Mouse (Mus musculus): ENCODE measurements around the gene 4921517D22Rik. TPM values are rescaled to one million over a fixed set of nuclear protein-coding genes. Genes with fewer than 3 reads are reported as not detected.
"Not testable (repeated sequence)": the region's sequence is repeated elsewhere in the genome, so short reads cannot be mapped to it uniquely, and the experiment has no call there.

Gene 4921517D22Rik
- polyA plus RNA-seq, 1 experiment from 2014 or later: not detected

GRCm38 (mm10) chr13:59703514-59703913 lies 9.6 kb upstream of the 4921517D22Rik start:
- 89% methylated on average over 12 of the region's 12 CpGs for WGBS
- H3K9ac ChIP-seq (ENCODE audit: low read depth, low read length): no peak overlapping the region
- no peaks in the 10 kb centered on the region for H3K9me3 ChIP-seq (replicated peaks; ENCODE audit: control insufficient read depth, low read length, poor library complexity, severe bottlenecking)
- H3K4me2 ChIP-seq (ENCODE audit: low read length): no peak overlapping the region
- H3K4me3 ChIP-seq (ENCODE audit: low read depth, low read length): no peak overlapping the region
- no peak overlapping the region for H3K27ac ChIP-seq (ENCODE audit: low read length)
- no peaks in the 10 kb centered on the region for H3K27me3 ChIP-seq (ENCODE audit: control insufficient read depth, insufficient read depth, low read depth, low read length)
- no peaks in the 10 kb centered on the region for H3K36me3 ChIP-seq (ENCODE audit: control insufficient read depth, insufficient read depth, low read length)
- ATAC-seq: no peak
- H3K4me1 ChIP-seq (ENCODE audit: control insufficient read depth, insufficient read depth, low read length): no peaks in the 10 kb centered on the region

- H3K27ac ChIP-seq (ENCODE audit: low read length); H3K4me2 ChIP-seq (ENCODE audit: low read length); H3K9me3 ChIP-seq (replicated peaks; ENCODE audit: control insufficient read depth, low read length, poor library complexity, severe bottlenecking); H3K4me3 ChIP-seq (ENCODE audit: low read depth, low read length); ATAC-seq; H3K36me3 ChIP-seq (ENCODE audit: control insufficient read depth, insufficient read depth, low read length); H3K4me1 ChIP-seq (ENCODE audit: control insufficient read depth, insufficient read depth, low read length); H3K27me3 ChIP-seq (ENCODE audit: control insufficient read depth, insufficient read depth, low read depth, low read length); H3K9ac ChIP-seq (ENCODE audit: low read depth, low read length): not testable (repeated sequence)
- WGBS: 83% methylated on average over 1 of the region's 1 CpGs
These were observed 6.2 kb upstream of the 4921517D22Rik start for GRCm38 (mm10) chr13:59700137-59700536.

DNA sequence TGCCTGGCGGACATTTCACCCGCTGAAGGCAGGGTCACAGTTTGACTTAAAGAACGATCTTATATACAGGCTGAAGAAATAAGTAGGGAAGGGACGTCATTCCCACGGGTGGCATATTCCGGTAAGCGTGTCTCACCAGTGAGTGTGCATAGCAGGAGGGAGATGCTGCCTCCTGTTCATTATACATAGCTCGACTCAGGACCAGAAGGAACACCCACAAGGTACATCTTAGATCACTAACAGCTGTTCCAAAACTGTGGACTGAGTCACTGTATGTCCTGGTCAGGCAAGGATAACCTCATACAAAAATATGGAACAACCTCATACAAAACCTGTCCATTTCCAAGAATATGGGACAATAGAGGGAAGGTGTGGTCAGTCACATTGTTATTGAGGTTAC lies 5.2 kb upstream of the 4921517D22Rik start:
- Histone ChIP-seq H3K27me3 (ENCODE audit: control insufficient read depth, insufficient read depth, low read depth, low read length) (no peaks in the 10 kb centered on the region), H3K36me3 (ENCODE audit: control insufficient read depth, insufficient read depth, low read length) (no peaks in the 10 kb centered on the region), H3K9ac (ENCODE audit: low read depth, low read length) (no peak overlapping the region), H3K27ac (ENCODE audit: low read length) (no peak overlapping the region), H3K4me2 (ENCODE audit: low read length) (no peak overlapping the region), H3K4me3 (ENCODE audit: low read depth, low read length) (no peak overlapping the region), H3K9me3 (replicated peaks; ENCODE audit: control insufficient read depth, low read length, poor library complexity, severe bottlenecking) (no peaks in the 10 kb centered on the region), H3K4me1 (ENCODE audit: control insufficient read depth, insufficient read depth, low read length) (no peaks in the 10 kb centered on the region)
- WGBS: 90% methylated on average over 8 of the region's 8 CpGs
- no peak for ATAC-seq

DNA sequence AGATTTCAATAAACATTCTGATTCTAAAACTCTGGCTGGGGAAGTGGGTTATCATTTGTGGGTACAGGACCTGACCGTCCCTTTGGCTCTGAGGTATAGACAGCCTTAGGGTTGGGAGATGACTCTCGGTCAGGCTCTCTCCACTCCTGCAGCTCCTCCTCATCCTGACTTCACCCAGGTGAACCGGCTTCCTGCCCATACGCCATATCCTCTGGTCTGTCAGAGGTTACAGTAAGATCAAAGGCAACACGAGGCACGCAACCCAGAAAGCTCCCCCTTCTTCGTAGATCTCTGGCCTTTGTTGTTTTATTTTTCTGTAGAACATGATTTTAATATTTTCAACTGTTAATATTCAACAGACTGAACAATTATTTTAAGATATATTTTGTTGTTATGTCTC lies 1.9 kb upstream of the 4921517D22Rik start:
- H3K9me3 ChIP-seq (replicated peaks; ENCODE audit: control insufficient read depth, low read length, poor library complexity, severe bottlenecking): no peaks in the 10 kb centered on the region
- no peaks in the 10 kb centered on the region for H3K36me3 ChIP-seq (ENCODE audit: control insufficient read depth, insufficient read depth, low read length)
- WGBS: 86% methylated on average over 7 of the region's 7 CpGs
- H3K4me1 ChIP-seq (ENCODE audit: control insufficient read depth, insufficient read depth, low read length): no peaks in the 10 kb centered on the region
- no peak overlapping the region for H3K9ac ChIP-seq (ENCODE audit: low read depth, low read length)
- H3K27ac ChIP-seq (ENCODE audit: low read length): no peak overlapping the region
- ATAC-seq: no peak
- H3K4me2 ChIP-seq (ENCODE audit: low read length): no peak overlapping the region
- no peak overlapping the region for H3K4me3 ChIP-seq (ENCODE audit: low read depth, low read length)
- H3K27me3 ChIP-seq (ENCODE audit: control insufficient read depth, insufficient read depth, low read depth, low read length): no peaks in the 10 kb centered on the region

- Histone ChIP-seq H3K4me2 (ENCODE audit: low read length) (no peak overlapping the region), H3K9me3 (replicated peaks; ENCODE audit: control insufficient read depth, low read length, poor library complexity, severe bottlenecking) (no peaks in the 10 kb centered on the region), H3K36me3 (ENCODE audit: control insufficient read depth, insufficient read depth, low read length) (no peaks in the 10 kb centered on the region), H3K27ac (ENCODE audit: low read length) (no peak overlapping the region), H3K4me1 (ENCODE audit: control insufficient read depth, insufficient read depth, low read length) (no peaks in the 10 kb centered on the region), H3K4me3 (ENCODE audit: low read depth, low read length) (no peak overlapping the region), H3K9ac (ENCODE audit: low read depth, low read length) (no peak overlapping the region), H3K27me3 (ENCODE audit: control insufficient read depth, insufficient read depth, low read depth, low read length) (no peaks in the 10 kb centered on the region)
- 22% methylated on average over 10 of the region's 10 CpGs for WGBS
- no peak for ATAC-seq
These were observed 2.4 kb downstream of the 4921517D22Rik start for GRCm38 (mm10) chr13:59691478-59691877.

DNA sequence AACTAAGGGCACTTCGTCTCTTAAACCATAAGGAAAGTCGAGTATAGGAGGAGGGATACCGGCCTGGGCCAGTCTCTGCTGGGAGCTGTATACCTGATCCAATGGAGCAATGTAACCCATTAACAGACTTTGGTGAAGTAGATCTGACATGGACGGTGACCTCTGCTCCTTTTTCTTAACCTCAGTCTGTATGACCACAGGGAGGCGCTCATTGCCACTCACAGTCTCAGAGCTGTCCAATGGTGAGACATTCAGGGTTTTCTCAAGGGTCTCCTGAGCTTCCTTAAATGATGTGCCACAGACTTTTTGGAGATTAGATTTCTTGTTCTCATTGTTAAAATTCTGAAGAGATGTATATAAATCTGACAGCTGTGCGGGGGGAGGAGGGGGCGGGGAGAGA lies 3.3 kb downstream of the 4921517D22Rik start:
- Histone ChIP-seq H3K9me3 (replicated peaks; ENCODE audit: control insufficient read depth, low read length, poor library complexity, severe bottlenecking) (no peaks in the 10 kb centered on the region), H3K4me3 (ENCODE audit: low read depth, low read length) (no peak overlapping the region), H3K4me1 (ENCODE audit: control insufficient read depth, insufficient read depth, low read length) (no peaks in the 10 kb centered on the region), H3K27me3 (ENCODE audit: control insufficient read depth, insufficient read depth, low read depth, low read length) (no peaks in the 10 kb centered on the region), H3K4me2 (ENCODE audit: low read length) (no peak overlapping the region), H3K36me3 (ENCODE audit: control insufficient read depth, insufficient read depth, low read length) (no peaks in the 10 kb centered on the region), H3K9ac (ENCODE audit: low read depth, low read length) (no peak overlapping the region), H3K27ac (ENCODE audit: low read length) (no peak overlapping the region)
- no peak for ATAC-seq
- WGBS: 83% methylated on average over 7 of the region's 7 CpGs

DNA sequence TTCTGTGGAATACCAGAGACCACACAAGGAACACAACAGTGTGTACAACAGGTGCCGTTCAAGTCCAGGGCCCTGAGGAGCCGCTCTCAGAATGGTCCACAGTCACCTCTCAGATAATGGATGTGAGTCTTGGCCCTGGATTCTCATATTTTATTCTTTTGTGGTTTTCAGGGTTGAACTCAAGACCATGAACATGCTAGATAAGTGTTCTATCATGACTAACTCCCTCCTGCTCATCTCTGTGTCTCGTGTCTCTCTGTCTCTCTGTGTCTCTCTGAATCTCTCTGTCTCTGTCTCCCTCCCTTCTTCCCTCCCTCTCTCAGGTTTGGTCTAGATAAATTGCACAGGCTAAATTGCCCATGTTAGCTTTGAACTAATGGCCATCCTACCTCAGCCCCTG lies 4.1 kb downstream of the 4921517D22Rik start:
- 94% methylated on average over 3 of the region's 3 CpGs for WGBS
- Histone ChIP-seq H3K4me3 (ENCODE audit: low read depth, low read length) (no peak overlapping the region), H3K9me3 (replicated peaks; ENCODE audit: control insufficient read depth, low read length, poor library complexity, severe bottlenecking) (no peaks in the 10 kb centered on the region), H3K27me3 (ENCODE audit: control insufficient read depth, insufficient read depth, low read depth, low read length) (no peaks in the 10 kb centered on the region), H3K4me2 (ENCODE audit: low read length) (no peak overlapping the region), H3K9ac (ENCODE audit: low read depth, low read length) (no peak overlapping the region), H3K4me1 (ENCODE audit: control insufficient read depth, insufficient read depth, low read length) (no peaks in the 10 kb centered on the region), H3K36me3 (ENCODE audit: control insufficient read depth, insufficient read depth, low read length) (no peaks in the 10 kb centered on the region), H3K27ac (ENCODE audit: low read length) (no peak overlapping the region)
- no peak for ATAC-seq

- Histone ChIP-seq H3K27me3 (ENCODE audit: control insufficient read depth, insufficient read depth, low read depth, low read length) (no peaks in the 10 kb centered on the region), H3K4me3 (ENCODE audit: low read depth, low read length) (no peak overlapping the region), H3K4me1 (ENCODE audit: control insufficient read depth, insufficient read depth, low read length) (no peaks in the 10 kb centered on the region), H3K4me2 (ENCODE audit: low read length) (no peak overlapping the region), H3K27ac (ENCODE audit: low read length) (no peak overlapping the region), H3K9me3 (replicated peaks; ENCODE audit: control insufficient read depth, low read length, poor library complexity, severe bottlenecking) (no peaks in the 10 kb centered on the region), H3K36me3 (ENCODE audit: control insufficient read depth, insufficient read depth, low read length) (no peaks in the 10 kb centered on the region), H3K9ac (ENCODE audit: low read depth, low read length) (no peak overlapping the region)
- no peak for ATAC-seq
- 90% methylated on average over 9 of the region's 9 CpGs for WGBS
These were observed 4.6 kb downstream of the 4921517D22Rik start for GRCm38 (mm10) chr13:59689313-59689712.

DNA sequence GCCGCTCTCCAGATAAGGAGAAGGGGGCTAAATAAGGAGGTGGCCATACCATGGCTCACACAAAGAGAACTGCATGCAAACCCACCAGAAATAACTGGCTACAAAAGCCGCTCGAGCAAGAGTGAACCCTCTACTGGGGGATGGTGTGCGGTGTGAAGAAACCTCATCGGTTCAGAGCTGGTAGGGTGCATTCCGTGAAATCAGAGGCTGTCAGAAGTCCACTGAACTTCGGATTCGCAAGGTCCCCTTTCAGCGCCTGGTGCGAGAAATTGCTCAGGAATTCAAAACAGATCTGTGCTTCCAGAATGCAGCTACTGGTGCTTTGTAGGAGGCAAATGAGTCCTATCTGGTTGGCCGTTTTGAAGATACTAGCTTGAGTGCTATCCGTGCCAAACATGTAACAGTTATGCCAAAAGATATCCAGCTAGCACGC lies 5.6 kb downstream of the 4921517D22Rik start:
- Histone ChIP-seq H3K9me3 (replicated peaks; ENCODE audit: control insufficient read depth, low read length, poor library complexity, severe bottlenecking) (no peaks in the 10 kb centered on the region), H3K27ac (ENCODE audit: low read length) (no peak overlapping the region), H3K36me3 (ENCODE audit: control insufficient read depth, insufficient read depth, low read length) (no peaks in the 10 kb centered on the region), H3K4me1 (ENCODE audit: control insufficient read depth, insufficient read depth, low read length) (no peaks in the 10 kb centered on the region), H3K4me3 (ENCODE audit: low read depth, low read length) (no peak overlapping the region), H3K4me2 (ENCODE audit: low read length) (no peak overlapping the region), H3K27me3 (ENCODE audit: control insufficient read depth, insufficient read depth, low read depth, low read length) (no peaks in the 10 kb centered on the region), H3K9ac (ENCODE audit: low read depth, low read length) (no peak overlapping the region)
- ATAC-seq: no peak
- 70% methylated on average over 13 of the region's 13 CpGs for WGBS

- H3K9ac ChIP-seq (ENCODE audit: low read depth, low read length): no peak overlapping the region
- H3K4me2 ChIP-seq (ENCODE audit: low read length): no peak overlapping the region
- 85% methylated on average over 3 of the region's 3 CpGs for WGBS
- no peaks in the 10 kb centered on the region for H3K36me3 ChIP-seq (ENCODE audit: control insufficient read depth, insufficient read depth, low read length)
- no peak overlapping the region for H3K4me3 ChIP-seq (ENCODE audit: low read depth, low read length)
- no peaks in the 10 kb centered on the region for H3K27me3 ChIP-seq (ENCODE audit: control insufficient read depth, insufficient read depth, low read depth, low read length)
- H3K9me3 ChIP-seq (replicated peaks; ENCODE audit: control insufficient read depth, low read length, poor library complexity, severe bottlenecking): no peaks in the 10 kb centered on the region
- H3K4me1 ChIP-seq (ENCODE audit: control insufficient read depth, insufficient read depth, low read length): no peaks in the 10 kb centered on the region
- ATAC-seq: no peak
- H3K27ac ChIP-seq (ENCODE audit: low read length): no peak overlapping the region
These were observed 8.7 kb downstream of the 4921517D22Rik start for GRCm38 (mm10) chr13:59685236-59685635.
